Mouse (Mus musculus) spleen, adult 12 weeks (tissue): ENCODE measurements around the gene Hps4.

Experiments used
- DNase-seq: peaks from one replicate; pipeline ENCODE4 v3.0.0; 2022; ENCODE audit warnings: low spot score

Gene Hps4

GRCm38 (mm10) chr5:112367338-112367737 lies 24.5 kb downstream of the Hps4 start:
- no peak for DNase-seq

- no peak for DNase-seq
Observed at GRCm38 (mm10) chr5:112367929-112368328, 25.0 kb downstream of the Hps4 start.

GRCm38 (mm10) chr5:112368666-112369065 lies 25.8 kb downstream of the Hps4 start:
- DNase-seq = no peak

GRCm38 (mm10) chr5:112369326-112369725 lies 26.4 kb downstream of the Hps4 start:
- DNase-seq = no peak

- no peak for DNase-seq
Observed at GRCm38 (mm10) chr5:112370236-112370813, 27.4 kb downstream of the Hps4 start.

- no peak for DNase-seq
Observed at GRCm38 (mm10) chr5:112371933-112372332, 29.1 kb downstream of the Hps4 start.

- no peak for DNase-seq
Observed at GRCm38 (mm10) chr5:112376111-112376510, 33.2 kb downstream of the Hps4 start.

GRCm38 (mm10) chr5:112377380-112377779 lies 34.5 kb downstream of the Hps4 start:
- no peak for DNase-seq

- DNase-seq = no peak
Observed at GRCm38 (mm10) chr5:112378716-112379115, 35.8 kb downstream of the Hps4 start.

GRCm38 (mm10) chr5:112381154-112381553 lies 38.3 kb downstream of the Hps4 start:
- DNase-seq = no peak

- no peak for DNase-seq
Observed at GRCm38 (mm10) chr5:112382042-112382441, 39.2 kb downstream of the Hps4 start.

- no peak for DNase-seq
Observed at GRCm38 (mm10) chr5:112382641-112383330, 39.9 kb downstream of the Hps4 start.

GRCm38 (mm10) chr5:112384805-112385472 lies 42.1 kb downstream of the Hps4 start:
- no peak for DNase-seq

GRCm38 (mm10) chr5:112385973-112386372 lies 43.1 kb downstream of the Hps4 start:
- no peak for DNase-seq

GRCm38 (mm10) chr5:112389352-112389751 lies 46.5 kb downstream of the Hps4 start:
- no peak for DNase-seq

GRCm38 (mm10) chr5:112391002-112391401 lies 48.1 kb downstream of the Hps4 start:
- no peak for DNase-seq

- no peak for DNase-seq
Observed at GRCm38 (mm10) chr5:112391676-112392323, 48.9 kb downstream of the Hps4 start.

- no peak for DNase-seq
Observed at GRCm38 (mm10) chr5:112393741-112394414, 51.0 kb downstream of the Hps4 start.

GRCm38 (mm10) chr5:112394415-112394763 lies 51.5 kb downstream of the Hps4 start:
- no peak for DNase-seq

GRCm38 (mm10) chr5:112394779-112395443 lies 52.0 kb downstream of the Hps4 start, which contains the start of gene Asphd2:
Asphd2 (minus strand) TSS chr5:112394866.
- DNase-seq = no peak

GRCm38 (mm10) chr5:112396066-112396465 lies 53.2 kb downstream of the Hps4 start:
- DNase-seq = no peak

GRCm38 (mm10) chr5:112399284-112399683 lies 56.4 kb downstream of the Hps4 start:
- no peak for DNase-seq
